Mouse (Mus musculus): ENCODE results near the gene Lyve1. TPM values are rescaled to one million over a fixed set of nuclear protein-coding genes. Genes with fewer than 3 reads are reported as not detected.

The Lyve1 gene
- total RNA-seq, 2 experiments from 2014 or later: not detected

DNA sequence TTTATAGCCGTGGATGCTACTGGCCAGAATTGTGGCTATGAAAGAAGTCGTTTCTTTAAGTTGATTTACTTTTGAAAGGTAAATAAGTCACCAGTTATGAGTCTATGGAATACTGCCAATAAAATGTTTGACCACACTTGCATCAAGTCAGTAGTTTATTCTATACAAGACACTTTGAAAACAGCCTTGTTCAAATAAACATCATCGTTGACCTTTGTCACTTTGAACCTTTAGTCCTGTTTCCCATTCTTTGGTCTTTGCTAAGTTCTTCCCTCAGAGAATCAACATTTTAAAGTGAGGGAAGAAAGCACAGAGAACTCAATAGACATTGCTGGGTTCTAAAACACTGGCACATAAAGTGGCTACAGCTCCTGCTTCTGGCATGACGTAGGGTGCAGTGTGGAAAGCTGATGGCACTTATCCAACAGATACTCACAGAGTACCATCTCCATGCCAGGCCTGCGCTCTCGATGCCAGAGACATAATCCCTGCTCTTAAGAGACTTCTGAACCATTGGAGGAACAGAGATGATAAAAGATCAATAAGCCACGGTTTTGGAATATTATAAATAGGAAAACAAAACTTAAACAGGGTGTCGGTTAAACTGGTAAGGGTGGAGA lies 8.0 kb downstream of the Lyve1 start:
- no peak for ATAC-seq (replicated peaks; ENCODE audit: low FRiP score, low TSS enrichment, poor library complexity, severe bottlenecking)

GRCm38 (mm10) chr7:110854519-110854918 lies 8.5 kb downstream of the Lyve1 start:
- no peak for ATAC-seq (replicated peaks; ENCODE audit: low FRiP score, low TSS enrichment, poor library complexity, severe bottlenecking)

GRCm38 (mm10) chr7:110853611-110854010 lies 9.4 kb downstream of the Lyve1 start:
- ATAC-seq (replicated peaks; ENCODE audit: low FRiP score, low TSS enrichment, poor library complexity, severe bottlenecking): no peak

GRCm38 (mm10) chr7:110851541-110852203 lies 11.4 kb downstream of the Lyve1 start:
- 0 out of 2 replicates have a peak, but pooled peaks have one; percentile 33 for ATAC-seq (replicated peaks; ENCODE audit: low FRiP score, low TSS enrichment, poor library complexity, severe bottlenecking)

DNA sequence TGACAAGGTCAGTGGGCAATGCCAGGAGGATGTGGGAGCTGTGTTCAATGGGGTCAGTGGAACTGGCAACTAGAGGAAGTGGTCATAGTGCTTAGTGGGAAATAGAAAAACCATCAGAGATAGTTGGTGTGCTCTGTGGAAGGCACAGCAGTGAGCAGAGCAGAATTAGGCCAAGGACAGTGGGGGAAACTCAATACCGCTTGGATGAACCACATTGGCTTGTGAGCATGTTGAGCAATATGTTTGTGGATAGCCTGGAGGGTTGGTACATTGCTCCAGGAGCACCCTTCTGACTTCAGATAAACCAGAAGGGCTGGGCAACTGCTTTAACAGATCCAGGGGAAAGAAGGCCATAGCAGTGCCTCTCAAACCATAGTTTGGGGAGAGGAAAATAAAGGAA lies 14.7 kb downstream of the Lyve1 start:
- ATAC-seq (replicated peaks; ENCODE audit: low FRiP score, low TSS enrichment, poor library complexity, severe bottlenecking): no peak

DNA sequence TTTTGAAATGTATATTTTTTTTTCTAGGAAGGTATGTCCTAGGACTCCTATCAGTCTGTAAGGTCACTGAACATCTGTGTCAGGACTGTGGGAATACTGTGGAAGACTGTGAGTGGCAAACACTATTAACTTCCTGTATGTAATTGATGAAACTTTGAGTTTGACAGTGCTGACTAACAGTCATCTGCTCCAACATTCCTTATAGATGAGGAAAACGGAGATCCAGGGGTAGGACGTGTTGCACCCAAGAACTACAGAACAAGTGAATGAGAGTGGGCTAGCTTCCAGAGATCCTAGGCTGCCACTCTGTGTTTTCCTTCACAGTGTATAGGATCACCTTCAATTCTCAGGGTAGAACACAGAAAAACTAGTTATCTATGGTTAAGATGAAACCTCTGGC lies 15.7 kb downstream of the Lyve1 start:
- ATAC-seq (replicated peaks; ENCODE audit: low FRiP score, low TSS enrichment, poor library complexity, severe bottlenecking): no peak

GRCm38 (mm10) chr7:110843916-110844874 lies 18.8 kb downstream of the Lyve1 start, which contains the start of gene Rnf141:
Gene Rnf141, minus strand, starts transcription at chr7:110844457.
- peak; percentile 95 for ATAC-seq (replicated peaks; ENCODE audit: low FRiP score, low TSS enrichment, poor library complexity, severe bottlenecking)

- ATAC-seq (replicated peaks; ENCODE audit: low FRiP score, low TSS enrichment, poor library complexity, severe bottlenecking): no peak
These were observed 22.7 kb downstream of the Lyve1 start for GRCm38 (mm10) chr7:110840332-110840731.

DNA sequence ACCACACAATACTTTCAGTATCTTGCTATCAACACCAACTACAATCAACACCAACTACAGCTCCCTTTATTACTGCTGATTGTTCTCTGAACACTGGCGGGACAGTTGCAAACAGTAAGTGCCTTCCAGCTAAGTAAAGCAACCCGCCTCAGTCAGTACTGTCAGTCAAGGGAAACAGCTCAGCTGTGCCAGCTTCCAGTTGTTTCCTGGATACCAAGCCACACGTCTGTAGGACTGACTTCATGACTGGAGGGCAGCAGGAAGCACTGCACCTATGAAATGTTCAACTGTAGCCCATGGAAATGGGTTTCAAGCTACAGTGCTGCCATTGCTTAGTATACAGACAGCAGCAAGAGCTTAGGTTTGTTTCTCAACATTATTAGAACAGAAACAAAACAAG lies 28.5 kb downstream of the Lyve1 start:
- no peak for ATAC-seq (replicated peaks; ENCODE audit: low FRiP score, low TSS enrichment, poor library complexity, severe bottlenecking)

DNA sequence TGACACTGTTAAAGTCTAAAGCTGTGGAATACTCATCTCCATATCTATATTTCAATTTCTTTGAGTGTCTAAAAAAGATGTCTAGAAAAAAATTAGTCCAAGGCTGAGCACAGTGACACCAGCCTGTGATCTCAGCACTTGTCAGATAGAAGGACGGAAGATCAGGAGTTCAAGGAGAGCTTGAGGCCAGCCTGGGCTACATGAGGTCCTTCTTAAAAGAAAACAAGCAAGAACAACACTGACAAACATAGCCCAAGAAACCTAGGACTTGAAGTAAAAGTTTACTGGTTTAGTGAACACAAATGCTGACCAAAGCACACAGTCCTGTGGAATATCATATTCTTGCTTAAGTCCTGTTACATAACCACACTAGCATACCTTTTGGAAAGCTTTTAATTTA lies 29.0 kb downstream of the Lyve1 start:
- ATAC-seq (replicated peaks; ENCODE audit: low FRiP score, low TSS enrichment, poor library complexity, severe bottlenecking): no peak

- peak; percentile 37; the same call in 1 of the 2 replicates for ATAC-seq (replicated peaks; ENCODE audit: low FRiP score, low TSS enrichment, poor library complexity, severe bottlenecking)
These were observed 30.0 kb downstream of the Lyve1 start for GRCm38 (mm10) chr7:110833024-110833423.

- peak; percentile 11; the same call in 1 of the 2 replicates for ATAC-seq (replicated peaks; ENCODE audit: low FRiP score, low TSS enrichment, poor library complexity, severe bottlenecking)
These were observed 38.8 kb downstream of the Lyve1 start for GRCm38 (mm10) chr7:110823995-110824953.

- ATAC-seq (replicated peaks; ENCODE audit: low FRiP score, low TSS enrichment, poor library complexity, severe bottlenecking): peak; percentile 84
These were observed 39.4 kb downstream of the Lyve1 start for GRCm38 (mm10) chr7:110823593-110823992.

GRCm38 (mm10) chr7:110823076-110823475 lies 40.0 kb downstream of the Lyve1 start:
- no peak for ATAC-seq (replicated peaks; ENCODE audit: low FRiP score, low TSS enrichment, poor library complexity, severe bottlenecking)

DNA sequence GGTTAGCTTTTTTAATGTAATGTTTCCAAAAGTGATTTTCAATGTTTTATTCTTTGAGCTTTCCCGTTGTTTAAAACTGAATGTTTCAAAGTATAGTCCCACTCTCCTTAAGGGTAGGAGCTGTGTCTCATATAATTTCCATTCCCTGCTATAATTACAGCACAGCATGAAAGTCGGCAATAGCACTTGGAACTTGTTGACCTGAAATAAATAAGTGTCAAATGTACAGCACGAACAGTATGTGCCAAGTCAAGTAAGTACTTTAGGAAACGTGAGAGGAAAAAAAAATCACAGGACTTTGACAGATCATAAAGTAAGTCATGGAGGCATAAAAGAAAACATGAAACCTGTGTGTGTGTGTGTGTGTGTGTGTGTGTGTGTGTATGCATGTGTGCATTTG lies 41.0 kb downstream of the Lyve1 start:
- ATAC-seq (replicated peaks; ENCODE audit: low FRiP score, low TSS enrichment, poor library complexity, severe bottlenecking): no peak

- ATAC-seq (replicated peaks; ENCODE audit: low FRiP score, low TSS enrichment, poor library complexity, severe bottlenecking): no peak
These were observed 41.4 kb downstream of the Lyve1 start for GRCm38 (mm10) chr7:110821653-110822052.

- ATAC-seq (replicated peaks; ENCODE audit: low FRiP score, low TSS enrichment, poor library complexity, severe bottlenecking): no peak
These were observed 42.0 kb downstream of the Lyve1 start for GRCm38 (mm10) chr7:110821068-110821467.

DNA sequence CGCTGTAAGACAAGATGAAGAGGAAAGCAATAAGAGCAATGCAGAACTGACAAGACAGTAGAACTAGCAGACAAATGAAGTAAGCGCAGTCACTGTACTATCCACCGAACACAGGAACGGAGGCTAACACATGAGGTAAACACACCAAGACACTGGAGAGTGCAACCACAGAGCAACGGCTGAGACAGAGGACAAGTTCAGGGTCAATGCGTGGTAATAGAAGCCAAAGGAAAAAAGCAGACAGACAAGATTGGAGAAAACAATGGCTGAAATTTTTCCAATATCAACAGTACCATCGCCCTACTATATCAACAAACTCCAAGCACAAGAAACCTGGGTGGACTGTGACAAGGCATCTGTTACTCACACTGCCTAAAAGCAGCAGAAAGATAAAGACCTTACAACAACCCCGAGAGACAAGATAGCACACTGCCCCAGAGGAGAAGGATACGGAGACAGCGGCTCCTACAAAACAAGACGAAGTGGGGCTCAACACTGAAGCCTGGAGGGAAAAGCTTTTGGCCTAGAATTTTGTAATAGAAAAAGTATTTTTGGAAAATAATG lies 44.2 kb downstream of the Lyve1 start:
- ATAC-seq (replicated peaks; ENCODE audit: low FRiP score, low TSS enrichment, poor library complexity, severe bottlenecking): peak; percentile 71

GRCm38 (mm10) chr7:110818206-110818605 lies 44.8 kb downstream of the Lyve1 start:
- peak; percentile 47; the same call in 1 of the 2 replicates for ATAC-seq (replicated peaks; ENCODE audit: low FRiP score, low TSS enrichment, poor library complexity, severe bottlenecking)
